Mouse (Mus musculus): Measurements from ENCODE around the gene Spry2. TPM values are rescaled to one million over a fixed set of nuclear protein-coding genes. Genes with fewer than 3 reads are reported as not detected.

Spry2 gene
- total RNA-seq (2015): 3.5 and 5.3 TPM in 2 replicates
- 3.4 and 3.5 TPM in 2 replicates for total RNA-seq (2017)

GRCm38 (mm10) chr14:105896791-105897568, at the start of gene Spry2:
Spry2 (minus strand) TSS chr14:105896819.
- ATAC-seq (ENCODE audit: poor library complexity, severe bottlenecking): peak; percentile 37

- no peak for ATAC-seq (ENCODE audit: poor library complexity, severe bottlenecking)
Measured at GRCm38 (mm10) chr14:105941353-105941752, 44.7 kb upstream of the Spry2 start.

GRCm38 (mm10) chr14:105926726-105927125, 30.1 kb upstream of the Spry2 start:
- no peak for ATAC-seq (ENCODE audit: poor library complexity, severe bottlenecking)

- no peak for ATAC-seq (ENCODE audit: poor library complexity, severe bottlenecking)
Measured at GRCm38 (mm10) chr14:105925305-105925704, 28.7 kb upstream of the Spry2 start.

GRCm38 (mm10) chr14:105924712-105925111, 28.1 kb upstream of the Spry2 start:
- ATAC-seq (ENCODE audit: poor library complexity, severe bottlenecking): no peak

- peak; percentile 82 for ATAC-seq (ENCODE audit: poor library complexity, severe bottlenecking)
Measured at GRCm38 (mm10) chr14:105922874-105923273, 26.3 kb upstream of the Spry2 start.

- peak; percentile 51 for ATAC-seq (ENCODE audit: poor library complexity, severe bottlenecking)
Measured at GRCm38 (mm10) chr14:105922427-105922826, 25.8 kb upstream of the Spry2 start.

- ATAC-seq (ENCODE audit: poor library complexity, severe bottlenecking): no peak
Measured at GRCm38 (mm10) chr14:105921217-105921695, 24.6 kb upstream of the Spry2 start.

GRCm38 (mm10) chr14:105920395-105921216, 24.0 kb upstream of the Spry2 start:
- peak; percentile 11; the same call in 1 of the 2 replicates for ATAC-seq (ENCODE audit: poor library complexity, severe bottlenecking)

GRCm38 (mm10) chr14:105907216-105907615, 10.6 kb upstream of the Spry2 start:
- no peak for ATAC-seq (ENCODE audit: poor library complexity, severe bottlenecking)

- ATAC-seq (ENCODE audit: poor library complexity, severe bottlenecking): peak; percentile 88
Measured at GRCm38 (mm10) chr14:105905935-105906334, 9.3 kb upstream of the Spry2 start.

- ATAC-seq (ENCODE audit: poor library complexity, severe bottlenecking): no peak
Measured at GRCm38 (mm10) chr14:105905509-105905908, 8.9 kb upstream of the Spry2 start.

GRCm38 (mm10) chr14:105902807-105903206, 6.2 kb upstream of the Spry2 start:
- peak; percentile 57 for ATAC-seq (ENCODE audit: poor library complexity, severe bottlenecking)

GRCm38 (mm10) chr14:105900841-105901240, 4.2 kb upstream of the Spry2 start:
- ATAC-seq (ENCODE audit: poor library complexity, severe bottlenecking): no peak

GRCm38 (mm10) chr14:105899116-105899515, 2.5 kb upstream of the Spry2 start:
- ATAC-seq (ENCODE audit: poor library complexity, severe bottlenecking): no peak

GRCm38 (mm10) chr14:105898266-105899111, 1.9 kb upstream of the Spry2 start:
- ATAC-seq (ENCODE audit: poor library complexity, severe bottlenecking): peak; percentile 48

- ATAC-seq (ENCODE audit: poor library complexity, severe bottlenecking): no peak
Measured at GRCm38 (mm10) chr14:105897569-105898101, 1.0 kb upstream of the Spry2 start.

- peak; percentile 34 for ATAC-seq (ENCODE audit: poor library complexity, severe bottlenecking)
Measured at GRCm38 (mm10) chr14:105895961-105896651, 513 bp downstream of the Spry2 start.

- ATAC-seq (ENCODE audit: poor library complexity, severe bottlenecking): peak; percentile 9
Measured at GRCm38 (mm10) chr14:105894971-105895873, 1.4 kb downstream of the Spry2 start.

All from megakaryocyte, adult 5-6 weeks (primary cell).